28 mouse cellular contexts compared by ENCODE assay signal in the genomic region with DNA sequence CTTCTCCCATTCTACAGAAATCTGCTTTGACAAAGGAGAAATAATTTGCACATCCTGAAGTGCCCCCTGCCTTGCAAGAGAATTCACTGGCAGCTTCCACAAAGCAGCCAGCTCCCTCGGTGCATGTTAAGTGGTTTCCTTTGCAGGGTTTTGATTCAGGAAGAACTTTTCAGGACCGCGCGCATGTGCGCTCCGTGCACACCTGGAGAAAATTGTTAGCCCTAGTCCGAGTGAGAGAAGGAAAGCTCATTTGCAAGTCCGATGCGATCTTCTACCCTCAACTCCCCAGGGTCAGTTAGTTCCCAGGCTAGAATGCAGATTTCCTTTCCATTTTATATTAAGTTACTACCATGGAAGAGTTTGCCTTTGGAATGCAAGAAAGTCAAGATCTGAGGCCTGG.
A peak's percentile ranks its signal among the peaks of the same experiment; 100 is the strongest.
DNase-seq lines count a peak whose midpoint lies in the region; ATAC-seq and TF ChIP-seq lines count a peak whose summit lies in the region.
"Had no signal": no experiment of that assay in that cellular context is flagged by ENCODE, and none has a peak within 500 bp of the region (broad histone marks: within the 10 kb centered on the region; RNA-seq: fewer than 3 reads in every experiment).

No protein-coding gene starts in this region.

- 0 out of 2 replicates have a peak overlapping the region, but pooled peaks have one; percentile 13 for H3K4me2 ChIP-seq in hindbrain, embryonic 13.5 days
- H3K4me2 ChIP-seq in hindbrain, postnatal 0 days (ENCODE audit: low read depth, low read length): no peak overlapping the region
- H3K4me2 ChIP-seq in midbrain, embryonic 13.5 days (replicated peaks): 0 out of 2 replicates have a peak overlapping the region, but pooled peaks have one; percentile 5
- H3K4me2 ChIP-seq: embryonic facial prominence, embryonic 12.5 days; forebrain, embryonic 15.5 days; heart, embryonic 12.5 days; liver, embryonic 12.5 days; neural tube, embryonic 13.5 days; stomach, embryonic 15.5 days had no signal

- H3K4me1 ChIP-seq in hindbrain, embryonic 13.5 days (replicated peaks): peaks cover 24% of the 10 kb centered on the region
- no peaks in the 10 kb centered on the region for H3K4me1 ChIP-seq in hindbrain, postnatal 0 days (ENCODE audit: insufficient read depth, low read length)
- H3K4me1 ChIP-seq in midbrain, embryonic 13.5 days (replicated peaks): peaks cover 25% of the 10 kb centered on the region
- H3K4me1 ChIP-seq: embryonic facial prominence, embryonic 12.5 days; heart, embryonic 12.5 days; liver, embryonic 12.5 days; stomach, embryonic 15.5 days had no signal

- H3K27ac ChIP-seq in hindbrain, embryonic 13.5 days: no peak overlapping the region
- H3K27ac ChIP-seq in hindbrain, postnatal 0 days: no peak overlapping the region
- H3K27ac ChIP-seq in midbrain, embryonic 13.5 days: no peak overlapping the region
- H3K27ac ChIP-seq: embryonic facial prominence, embryonic 12.5 days; forebrain, embryonic 15.5 days; gastrocnemius, adult 2 months; heart, adult 2 months; kidney, postnatal 0 days; liver, embryonic 12.5 days; macrophage; neural tube, embryonic 13.5 days; stomach, embryonic 15.5 days had no signal

- H3K27me3 ChIP-seq in hindbrain, embryonic 13.5 days: 0 out of 2 replicates have a peak, but pooled peaks cover 5% of the 10 kb centered on the region
- no peaks in the 10 kb centered on the region for H3K27me3 ChIP-seq in hindbrain, postnatal 0 days (ENCODE audit: insufficient read depth, low read length)
- H3K27me3 ChIP-seq in midbrain, embryonic 13.5 days: no peaks in the 10 kb centered on the region
- H3K27me3 ChIP-seq: forebrain, embryonic 15.5 days; liver, embryonic 12.5 days; neural tube, embryonic 13.5 days; stomach, embryonic 15.5 days had no signal

- H3K36me3 ChIP-seq in hindbrain, embryonic 13.5 days: no peaks in the 10 kb centered on the region
- H3K36me3 ChIP-seq in hindbrain, postnatal 0 days (ENCODE audit: insufficient read depth, low read length): no peaks in the 10 kb centered on the region
- no peaks in the 10 kb centered on the region for H3K36me3 ChIP-seq in midbrain, embryonic 13.5 days
- H3K36me3 ChIP-seq: embryonic facial prominence, embryonic 12.5 days; forebrain, embryonic 15.5 days; heart, embryonic 12.5 days; liver, embryonic 12.5 days; neural tube, embryonic 13.5 days; stomach, embryonic 15.5 days had no signal

- H3K4me3 ChIP-seq in hindbrain, embryonic 13.5 days: no peak overlapping the region
- no peak overlapping the region for H3K4me3 ChIP-seq in hindbrain, postnatal 0 days (ENCODE audit: low read length)
- H3K4me3 ChIP-seq in midbrain, embryonic 13.5 days (replicated peaks): no peak overlapping the region
- H3K4me3 ChIP-seq: embryonic facial prominence, embryonic 12.5 days; forebrain, embryonic 15.5 days; gastrocnemius, adult 2 months; heart, adult 2 months; heart, embryonic 12.5 days; liver, embryonic 12.5 days; neural tube, embryonic 13.5 days; stomach, embryonic 15.5 days had no signal

- DNase-seq in hindbrain, postnatal 0 days (ENCODE audit: low spot score): no peak
- peak; percentile 14 for DNase-seq in CD4-positive, CD25-positive, alpha-beta regulatory T cell, adult 2 months (ENCODE audit: low read depth, low spot score)
- peak; percentile 24 for DNase-seq in NIH3T3 (ENCODE audit: low read depth)
- DNase-seq in embryo, embryonic 11 days: no peak
- DNase-seq in urinary bladder, adult 18-20 months (ENCODE audit: low spot score in 2 of 2): no peak
- DNase-seq in embryo, embryonic 10 days (ENCODE audit: low spot score): no peak
- DNase-seq: adrenal gland, postnatal 14 days; cerebellum, adult 2 months; cerebellum, postnatal 25 days; gastrocnemius, adult 2 months; heart, adult 2 months; kidney, adult 8-10 months; kidney, postnatal 4 days; layer of hippocampus, postnatal 36 days; left cerebral cortex, postnatal 4 days; liver, postnatal 0 days had no signal

- H3K9me3 ChIP-seq in hindbrain, embryonic 13.5 days: no peaks in the 10 kb centered on the region
- H3K9me3 ChIP-seq in hindbrain, postnatal 0 days (ENCODE audit: low read length): no peaks in the 10 kb centered on the region
- no peaks in the 10 kb centered on the region for H3K9me3 ChIP-seq in midbrain, embryonic 13.5 days
- H3K9me3 ChIP-seq: embryonic facial prominence, embryonic 12.5 days; forebrain, embryonic 15.5 days; heart, embryonic 12.5 days; liver, embryonic 12.5 days; neural tube, embryonic 13.5 days; stomach, embryonic 15.5 days had no signal

- 20% methylated on average over 9 of the region's 9 CpGs for WGBS in hindbrain, embryonic 13.5 days
- 24% methylated on average over 9 of the region's 9 CpGs for WGBS in hindbrain, postnatal 0 days
- 22% methylated on average over 9 of the region's 9 CpGs for WGBS in midbrain, embryonic 13.5 days

- TF ChIP-seq CTCF in hindbrain, postnatal 0 days (IDR thresholded peaks at IDR 0.05; ENCODE audit: low read depth): no peak

- no peak for ATAC-seq in hindbrain, embryonic 13.5 days (ENCODE audit: low FRiP score)
- no peak for ATAC-seq in hindbrain, postnatal 0 days
- ATAC-seq in midbrain, embryonic 13.5 days: peak; percentile 43; the same call in 1 of the 2 replicates
- ATAC-seq: forebrain, embryonic 15.5 days; intestine, embryonic 16.5 days; liver, embryonic 12.5 days; liver, postnatal 0 days; lung, postnatal 0 days had no signal

- H3K9ac ChIP-seq in hindbrain, embryonic 13.5 days: no peak overlapping the region
- H3K9ac ChIP-seq in hindbrain, postnatal 0 days (replicated peaks; ENCODE audit: low read length): no peak overlapping the region
- H3K9ac ChIP-seq in midbrain, embryonic 13.5 days (replicated peaks): no peak overlapping the region
- H3K9ac ChIP-seq: embryonic facial prominence, embryonic 12.5 days; forebrain, embryonic 15.5 days; heart, embryonic 12.5 days; liver, embryonic 12.5 days; liver, postnatal 0 days; neural tube, embryonic 13.5 days; stomach, embryonic 15.5 days had no signal

Comparison
In these comparisons a context has a peak if more than half of its experiments do, and no peak if none do; other contexts are left out.
1. DNase-seq: peak in CD4-positive, CD25-positive, alpha-beta regulatory T cell, adult 2 months (single experiment) and NIH3T3 (single experiment); none in hindbrain, postnatal 0 days (single experiment), embryo, embryonic 11 days (single experiment), urinary bladder, adult 18-20 months (0 of 2) and embryo, embryonic 10 days (single experiment).